Mouse (Mus musculus) limb, embryonic 14.5 days (tissue): ENCODE measurements around the gene Edc4. TPM values are rescaled to one million over a fixed set of nuclear protein-coding genes. Genes with fewer than 3 reads are reported as not detected.
A peak's percentile ranks its signal among the peaks of the same experiment; 100 is the strongest.

Source experiments
- ATAC-seq: fragments of 200-750 bp; cut with Nextera tagmentation; 2 replicates; pipeline ENCODE4 v1.8.0; 2017; ENCODE audit warnings: low read depth, moderate number of reproducible peaks, moderate TSS enrichment; ENCODE audit not compliant: low FRiP score
- DNase-seq: peaks from one replicate; pipeline ENCODE4 v3.0.0-alpha.2; 2015; ENCODE audit warnings: low spot score
- H3K27ac ChIP-seq: fragments of 300-500 bp; sonication (generic); replicated peaks from 2 replicates; pipeline ENCODE4 v1.5.1; 2014; ENCODE audit warnings: low read depth, mild to moderate bottlenecking, low read length, moderate library complexity, mixed read lengths
- H3K27me3 ChIP-seq: fragments of 300-500 bp; sonication (generic); 2 replicates; pipeline ENCODE4 v1.6.1; 2014; ENCODE audit warnings: low read length, mixed read lengths; ENCODE audit not compliant: control insufficient read depth, insufficient read depth
- H3K36me3 ChIP-seq: fragments of 300-500 bp; sonication (generic); 2 replicates; pipeline ENCODE4 v1.6.1; 2014; ENCODE audit warnings: mild to moderate bottlenecking, low read length, moderate library complexity, mixed read lengths; ENCODE audit not compliant: control insufficient read depth, insufficient read depth
- H3K4me1 ChIP-seq: fragments of 300-500 bp; sonication (generic); 2 replicates; pipeline ENCODE4 v1.6.1; 2014; ENCODE audit warnings: antibody characterized with exemption, low read length, mixed read lengths; ENCODE audit not compliant: control insufficient read depth, insufficient read depth
- H3K4me2 ChIP-seq: fragments of 300-500 bp; sonication (generic); replicated peaks from 2 replicates; pipeline ENCODE4 v1.6.1; 2014; ENCODE audit warnings: low read depth, mild to moderate bottlenecking, low read length, moderate library complexity; ENCODE audit not compliant: severe bottlenecking
- H3K4me3 ChIP-seq: fragments of 300-500 bp; sonication (generic); replicated peaks from 2 replicates; pipeline ENCODE4 v1.5.1; 2014; ENCODE audit warnings: low read length
- H3K9ac ChIP-seq: fragments of 300-500 bp; sonication (generic); 2 replicates; pipeline ENCODE4 v1.6.1; 2014; ENCODE audit warnings: mild to moderate bottlenecking, low read depth, low read length, moderate library complexity; ENCODE audit not compliant: severe bottlenecking
- H3K9me3 ChIP-seq: fragments of 300-500 bp; sonication (generic); 2 replicates; pipeline ENCODE4 v1.6.1; 2016; ENCODE audit warnings: low read length; ENCODE audit not compliant: control insufficient read depth
- POLR2A ChIP-seq: fragments of 200-500 bp; IDR thresholded peaks from 2 replicates; pipeline ENCODE4 v1.8.0; 2012; ENCODE audit warnings: inconsistent platforms, mild to moderate bottlenecking, moderate library complexity, borderline replicate concordance; ENCODE audit not compliant: insufficient read depth, insufficient read length; ENCODE audit errors: extremely low read depth
- WGBS: fragments of 180-500 bp; shearing (Covaris S2); extraction: QIAGEN DNeasy Blood & Tissue Kit; methylation state at CpG from one replicate; pipeline ENCODE4 v1.1.7; 2014; 5-methylcytosine and 5-hydroxymethylcytosine counted together
- polyA plus RNA-seq, 2 experiments: library from polyadenylated mRNA; depleted of rRNA in 1 of 2; stranded (reverse) in 1 of 2; unstranded in 1 of 2; fragments of >200 nt; fragmentation: Nextera tagmentation in 1 of 2; extraction: Ambion mirVana in 1 of 2; gene quantifications; 2 replicates each; pipeline versions ENCODE4 v1.2.1 to v1.2.3; 2012 to 2014

The Edc4 gene
- polyA plus RNA-seq, 2 experiments, result 39.6 to 91.8 TPM

GRCm38 (mm10) chr8:105853178-105853577 lies 27.5 kb upstream of the Edc4 start, which contains the start of gene Cenpt:
Cenpt (minus strand) TSS chr8:105853278.
- Histone ChIP-seq H3K4me1 (peaks cover 26% of the 10 kb centered on the region), H3K36me3 (peaks cover 16% of the 10 kb centered on the region), H3K9me3 (no peaks in the 10 kb centered on the region), H3K9ac (no peak within 1 kb of the TSS), H3K4me2 (no peak within 1 kb of the TSS), H3K27ac (no peak within 1 kb of the TSS), H3K4me3 (no peak within 1 kb of the TSS; the same call in none of the 2 replicates), H3K27me3 (no peaks in the 10 kb centered on the region)
- 92% methylated on average over 3 of the region's 3 CpGs for WGBS
- no peak for DNase-seq
- no peak for TF ChIP-seq POLR2A
- ATAC-seq, result no peak

GRCm38 (mm10) chr8:105854303-105854702 lies 26.4 kb upstream of the Edc4 start:
- Histone ChIP-seq H3K27me3 (no peaks in the 10 kb centered on the region), H3K4me2 (peak overlapping the region; percentile 37), H3K4me1 (peaks cover 27% of the 10 kb centered on the region), H3K4me3 (peak overlapping the region; percentile 79), H3K9me3 (no peaks in the 10 kb centered on the region), H3K9ac (peak overlapping the region; percentile 78), H3K27ac (no peak overlapping the region), H3K36me3 (peaks cover 5% of the 10 kb centered on the region)
- DNase-seq, result no peak
- WGBS, result 23% methylated on average over 8 of the region's 8 CpGs
- TF ChIP-seq POLR2A, result no peak
- no peak for ATAC-seq

DNA sequence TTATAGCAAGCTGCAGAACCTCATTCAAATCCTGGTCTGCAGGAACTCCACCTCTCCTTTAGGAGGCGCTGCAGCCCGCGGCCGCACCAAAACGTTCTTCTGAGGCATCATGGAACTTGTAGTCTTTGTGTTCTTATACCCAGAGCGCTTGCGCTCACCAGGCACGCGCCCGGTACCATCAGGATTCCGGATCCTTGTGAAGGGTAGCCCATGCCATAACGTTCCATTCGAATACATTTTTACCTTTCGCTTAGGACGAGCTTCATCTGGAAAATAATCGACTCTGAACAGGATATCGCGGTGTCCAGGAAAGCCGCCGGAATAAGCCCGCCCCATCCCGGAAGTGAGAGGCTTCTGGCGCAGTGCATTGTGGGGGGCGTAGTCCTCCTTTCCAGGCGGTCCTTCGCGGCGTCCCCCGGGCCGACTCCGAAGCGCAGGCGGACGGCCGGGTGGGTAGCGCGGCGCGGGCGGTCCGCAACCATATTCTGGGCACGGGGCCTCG lies 25.9 kb upstream of the Edc4 start, which contains the start of gene Thap11:
Gene Thap11 (plus strand): TSS at position 418 of the 502 bp plus-strand sequence.
- 0 out of 2 replicates have a peak, but pooled peaks cover 5% of the 10 kb centered on the region for H3K36me3 ChIP-seq
- peak within 1 kb of the TSS; percentile 85 for H3K27ac ChIP-seq
- peak within 1 kb of the TSS; percentile 78 for H3K9ac ChIP-seq
- TF ChIP-seq POLR2A, result peak; percentile 66; the same call in 1 of the 2 replicates
- ATAC-seq (peak; percentile 92), DNase-seq (peak; percentile 97)
- no peaks in the 10 kb centered on the region for H3K9me3 ChIP-seq
- no peaks in the 10 kb centered on the region for H3K27me3 ChIP-seq
- H3K4me1 ChIP-seq, result peaks cover 32% of the 10 kb centered on the region
- WGBS, result 1% methylated on average over 42 of the region's 43 CpGs
- H3K4me2 ChIP-seq, result peak within 1 kb of the TSS; percentile 96
- peak within 1 kb of the TSS; percentile 79 for H3K4me3 ChIP-seq

DNA sequence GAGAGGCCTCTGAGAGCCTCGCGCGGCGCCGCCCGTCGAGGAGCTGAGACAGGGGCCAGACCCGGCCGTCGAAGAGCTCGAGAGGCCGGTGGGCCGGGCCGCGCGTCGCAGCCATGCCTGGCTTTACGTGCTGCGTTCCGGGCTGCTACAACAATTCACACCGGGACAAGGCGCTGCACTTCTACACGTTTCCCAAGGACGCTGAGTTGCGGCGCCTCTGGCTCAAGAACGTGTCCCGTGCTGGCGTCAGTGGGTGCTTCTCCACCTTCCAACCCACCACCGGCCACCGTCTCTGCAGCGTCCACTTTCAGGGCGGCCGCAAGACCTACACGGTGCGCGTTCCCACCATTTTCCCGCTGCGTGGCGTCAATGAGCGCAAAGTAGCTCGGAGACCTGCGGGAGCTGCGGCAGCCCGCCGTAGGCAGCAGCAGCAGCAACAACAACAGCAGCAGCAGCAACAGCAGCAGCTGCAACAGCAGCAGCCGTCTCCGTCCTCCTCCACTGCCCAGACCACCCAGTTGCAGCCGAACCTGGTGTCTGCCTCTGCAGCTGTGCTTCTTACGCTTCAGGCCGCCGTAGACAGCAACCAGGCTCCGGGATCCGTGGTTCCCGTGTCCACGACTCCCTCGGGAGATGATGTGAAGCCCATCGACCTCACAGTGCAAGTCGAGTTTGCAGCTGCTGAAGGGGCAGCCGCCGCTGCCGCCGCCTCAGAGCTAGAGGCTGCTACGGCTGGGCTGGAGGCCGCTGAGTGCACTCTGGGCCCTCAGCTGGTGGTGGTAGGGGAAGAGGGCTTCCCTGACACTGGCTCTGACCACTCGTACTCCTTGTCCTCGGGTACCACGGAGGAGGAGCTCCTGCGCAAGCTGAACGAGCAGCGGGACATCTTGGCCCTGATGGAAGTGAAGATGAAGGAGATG lies 25.2 kb upstream of the Edc4 start:
- H3K9ac ChIP-seq, result peak overlapping the region; percentile 78
- under 1% methylated on average over 54 of the region's 71 CpGs for WGBS
- no peaks in the 10 kb centered on the region for H3K27me3 ChIP-seq
- peak overlapping the region; percentile 85 for H3K27ac ChIP-seq
- 0 out of 2 replicates have a peak, but pooled peaks have one; percentile 2 for TF ChIP-seq POLR2A
- no peaks in the 10 kb centered on the region for H3K9me3 ChIP-seq
- H3K4me2 ChIP-seq, result peak overlapping the region; percentile 96
- peak overlapping the region; percentile 79 for H3K4me3 ChIP-seq
- 0 out of 2 replicates have a peak, but pooled peaks have one; percentile 1 for ATAC-seq
- no peak for DNase-seq
- peaks cover 32% of the 10 kb centered on the region for H3K4me1 ChIP-seq
- 0 out of 2 replicates have a peak, but pooled peaks cover 5% of the 10 kb centered on the region for H3K36me3 ChIP-seq

- Histone ChIP-seq H3K27ac (peak overlapping the region; percentile 85; the same call in 1 of the 2 replicates), H3K9ac (peak overlapping the region; percentile 78), H3K9me3 (no peaks in the 10 kb centered on the region), H3K36me3 (0 out of 2 replicates have a peak, but pooled peaks cover 5% of the 10 kb centered on the region), H3K4me1 (peaks cover 29% of the 10 kb centered on the region), H3K4me3 (peak overlapping the region; percentile 79), H3K27me3 (no peaks in the 10 kb centered on the region), H3K4me2 (peak overlapping the region; percentile 96)
- ATAC-seq (no peak), DNase-seq (no peak)
- no peak for TF ChIP-seq POLR2A
- WGBS, result 22% methylated on average over 15 of the region's 15 CpGs
These were observed 24.4 kb upstream of the Edc4 start for GRCm38 (mm10) chr8:105856168-105856835.
